Mouse (Mus musculus) hindbrain, embryonic 16.5 days (tissue): ENCODE measurements at regions not wholly inside any gene's neighbourhood (a gene's known extent, or its start where the extent isn't known, plus 50 kb on each side); places are given as distances from the start of the nearest gene placed in this dataset.
"Not testable (repeated sequence)": the region's sequence is repeated elsewhere in the genome, so short reads cannot be mapped to it uniquely, and the experiment has no call there.

Experiments
- ATAC-seq: fragments of 200-750 bp; cut with Nextera tagmentation; 2 replicates; pipeline ENCODE4 v1.8.0; 2017; ENCODE audit warnings: moderate TSS enrichment, moderate library complexity
- H3K27ac ChIP-seq: fragments of 300-500 bp; sonication (generic); 2 replicates; pipeline ENCODE4 v1.5.1; 2014; ENCODE audit warnings: low read depth, mild to moderate bottlenecking, control low read depth, low read length, moderate library complexity
- H3K27me3 ChIP-seq: fragments of 300-500 bp; sonication (generic); replicated peaks from 2 replicates; pipeline ENCODE4 v1.6.1; 2014; ENCODE audit warnings: low read length; ENCODE audit not compliant: control insufficient read depth, insufficient read depth
- H3K36me3 ChIP-seq: fragments of 300-500 bp; sonication (generic); 2 replicates; pipeline ENCODE4 v1.6.1; 2014; ENCODE audit warnings: mild to moderate bottlenecking, low read length, moderate library complexity, mixed read lengths; ENCODE audit not compliant: control insufficient read depth, insufficient read depth
- H3K4me1 ChIP-seq: fragments of 300-500 bp; sonication (generic); 2 replicates; pipeline ENCODE4 v1.6.1; 2014; ENCODE audit warnings: low read depth, low read length; ENCODE audit not compliant: control insufficient read depth, insufficient read depth
- H3K4me2 ChIP-seq: fragments of 300-500 bp; sonication (generic); 2 replicates; pipeline ENCODE4 v1.6.1; 2014; ENCODE audit warnings: mild to moderate bottlenecking, low read length, control low read depth, moderate library complexity
- H3K4me3 ChIP-seq: fragments of 300-500 bp; sonication (generic); 2 replicates; pipeline ENCODE4 v1.5.1; 2014; ENCODE audit warnings: mild to moderate bottlenecking, low read length, control low read depth, moderate library complexity
- H3K9ac ChIP-seq: fragments of 300-500 bp; sonication (generic); 2 replicates; pipeline ENCODE4 v1.6.1; 2014; ENCODE audit warnings: low read depth, mild to moderate bottlenecking, control low read depth, low read length, moderate library complexity
- H3K9me3 ChIP-seq: fragments of 300-500 bp; sonication (generic); 2 replicates; pipeline ENCODE4 v1.6.1; 2014; ENCODE audit warnings: mild to moderate bottlenecking, low read length, moderate library complexity; ENCODE audit not compliant: control insufficient read depth
- WGBS: fragments of 180-500 bp; shearing (Covaris S2); extraction: QIAGEN DNeasy Blood & Tissue Kit; methylation state at CpG from one replicate; pipeline ENCODE4 v1.1.7; 2014; 5-methylcytosine and 5-hydroxymethylcytosine counted together

DNA sequence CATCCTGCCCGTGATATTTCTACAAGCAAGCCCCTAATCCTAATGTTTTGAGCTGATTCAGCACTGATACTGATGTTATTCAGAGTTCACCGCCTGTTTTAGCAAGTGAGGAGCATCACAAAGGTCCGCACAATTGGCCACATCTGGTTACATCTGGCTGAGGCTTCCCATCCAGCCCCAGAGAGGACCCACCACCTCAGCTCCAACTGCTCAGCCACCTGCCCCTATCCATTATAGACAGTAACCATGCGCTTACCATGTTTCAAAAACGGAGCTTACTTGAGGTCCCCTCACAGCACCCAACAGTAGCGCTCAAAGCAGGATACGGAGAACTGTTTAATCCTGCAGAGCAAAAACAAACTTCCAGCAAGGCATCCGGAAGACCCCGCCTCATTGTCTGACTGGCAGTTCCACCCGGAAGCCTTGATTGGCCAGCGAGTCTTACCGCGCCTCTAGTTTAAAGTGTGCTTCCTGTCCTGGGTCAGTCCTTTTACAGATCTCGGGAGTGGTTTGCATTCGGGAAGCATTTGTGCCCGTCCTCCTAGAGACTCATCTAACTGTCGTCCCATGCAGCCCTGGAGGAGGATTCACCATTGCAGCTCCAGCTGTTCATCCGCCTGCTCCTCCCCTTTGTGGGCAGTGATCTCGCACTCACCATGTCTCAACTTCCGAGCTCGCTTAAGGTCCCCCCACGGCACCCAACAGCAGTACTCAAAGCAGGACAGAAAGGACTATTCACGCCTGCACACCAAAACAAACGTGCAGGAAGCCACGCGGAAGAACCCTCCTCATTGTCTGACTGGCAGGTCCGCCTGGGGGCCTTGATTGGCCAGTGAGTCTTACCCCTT, 69.9 kb upstream of the Zfp825 start:
- WGBS, result 2% methylated on average over 27 of the region's 27 CpGs
- peak overlapping the region; percentile 60 for H3K4me3 ChIP-seq
- H3K36me3 ChIP-seq, H3K4me1 ChIP-seq, H3K9me3 ChIP-seq, H3K27me3 ChIP-seq: not testable (repeated sequence)
- H3K27ac ChIP-seq, result peak overlapping the region; percentile 74
- H3K4me2 ChIP-seq, result peak overlapping the region; percentile 54
- peak overlapping the region; percentile 71 for H3K9ac ChIP-seq
- peak; percentile 100 for ATAC-seq

DNA sequence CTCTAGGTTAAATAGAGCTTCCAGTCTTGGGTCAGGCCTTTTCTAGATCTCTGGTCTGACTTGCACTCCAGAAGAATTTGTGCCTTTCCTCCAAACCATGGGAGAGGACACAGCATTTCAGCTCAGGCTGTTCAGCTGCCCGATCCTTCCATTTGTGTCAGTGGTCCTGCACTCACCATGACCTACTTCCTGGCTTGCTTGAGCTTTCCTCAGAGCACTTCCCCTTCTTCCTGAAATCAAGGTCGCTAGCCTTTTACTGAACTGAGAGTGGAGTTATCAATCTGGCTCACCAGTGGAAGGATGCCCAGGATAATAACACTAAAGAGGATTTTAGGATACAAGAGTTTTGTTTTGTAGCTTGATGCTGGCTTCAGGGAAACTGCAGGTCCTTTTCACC, 70.5 kb upstream of the Zfp825 start:
- H3K9me3 ChIP-seq, result not testable (repeated sequence)
- peak overlapping the region; percentile 74 for H3K27ac ChIP-seq

DNA sequence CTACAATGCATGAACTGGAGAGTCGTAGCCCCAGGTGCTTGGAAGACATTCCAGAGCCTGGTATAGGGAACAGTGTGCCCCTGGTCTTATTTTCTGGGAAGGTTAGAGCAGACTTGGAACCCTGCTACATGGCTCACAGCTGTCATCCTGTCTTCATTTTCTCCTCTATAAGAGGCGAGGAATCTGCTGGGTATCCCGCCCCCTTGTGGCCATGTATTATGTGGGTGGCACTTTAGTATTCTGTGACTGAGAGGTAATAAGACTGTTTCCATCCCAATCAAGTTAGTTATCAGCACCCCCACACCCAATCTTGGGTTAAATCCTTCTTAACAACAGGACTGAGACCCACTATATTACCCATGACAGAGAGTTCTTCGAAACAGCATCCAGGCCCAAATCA, 69.4 kb upstream of the Erap1 start:
- not testable (repeated sequence) for H3K27ac ChIP-seq, ATAC-seq, H3K4me1 ChIP-seq, H3K27me3 ChIP-seq, H3K4me3 ChIP-seq, H3K4me2 ChIP-seq, H3K9ac ChIP-seq, H3K9me3 ChIP-seq, H3K36me3 ChIP-seq
- WGBS, result 63% methylated on average over 4 of the region's 4 CpGs

More for the DNA sequence above, 70.5 kb upstream of the Zfp825 start:
- not testable (repeated sequence) for H3K36me3 ChIP-seq, ATAC-seq, H3K4me1 ChIP-seq, H3K27me3 ChIP-seq
- WGBS, result 20% methylated on average over 2 of the region's 2 CpGs
- H3K9ac ChIP-seq, result peak overlapping the region; percentile 71; the same call in 1 of the 2 replicates
- peak overlapping the region; percentile 60 for H3K4me3 ChIP-seq
- H3K4me2 ChIP-seq, result peak overlapping the region; percentile 54
